Mouse (Mus musculus): ENCODE results near the gene Slc17a7. TPM values are rescaled to one million over a fixed set of nuclear protein-coding genes. Genes with fewer than 3 reads are reported as not detected.
A peak's percentile ranks its signal among the peaks of the same experiment; 100 is the strongest.
"Not testable (repeated sequence)": the region's sequence is repeated elsewhere in the genome, so short reads cannot be mapped to it uniquely, and the experiment has no call there.

Slc17a7 gene
- polyA plus RNA-seq, 1 experiment: 34.1 TPM

DNA sequence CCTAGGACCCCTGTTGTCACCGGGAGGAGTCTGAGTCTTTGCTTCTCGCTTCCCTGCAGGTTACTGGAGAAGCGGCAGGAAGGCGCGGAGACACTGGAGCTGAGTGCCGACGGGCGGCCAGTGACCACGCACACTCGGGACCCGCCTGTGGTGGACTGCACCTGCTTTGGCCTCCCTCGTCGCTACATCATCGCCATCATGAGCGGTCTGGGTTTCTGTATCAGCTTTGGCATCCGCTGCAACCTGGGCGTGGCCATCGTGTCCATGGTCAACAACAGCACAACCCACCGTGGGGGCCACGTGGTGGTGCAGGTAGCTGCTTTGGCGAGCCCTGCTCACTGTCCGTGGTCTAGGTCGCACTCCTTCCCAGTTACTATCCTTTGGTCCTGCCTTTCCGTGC, 4.9 kb downstream of the Slc17a7 start:
- TF ChIP-seq POLR2A (IDR thresholded peaks at IDR 0.05; ENCODE audit: control insufficient read depth, low read depth, low read length) (no peak), CTCF (IDR thresholded peaks at IDR 0.05; ENCODE audit: control insufficient read depth, insufficient read depth, insufficient replicate concordance, low read depth, low read length) (no peak)
- H3K4me3 ChIP-seq (ENCODE audit: control insufficient read depth, low read depth, low read length): peak overlapping the region; percentile 52
- no peaks in the 10 kb centered on the region for H3K27me3 ChIP-seq (ENCODE audit: control insufficient read depth, insufficient read depth, low read length)
- no peaks in the 10 kb centered on the region for H3K36me3 ChIP-seq (ENCODE audit: control insufficient read depth, insufficient read depth, low read length)
- no peak overlapping the region for H3K27ac ChIP-seq (ENCODE audit: control insufficient read depth, insufficient read depth, low read depth, low read length)
- peaks cover 30% of the 10 kb centered on the region for H3K4me1 ChIP-seq (ENCODE audit: control insufficient read depth, insufficient read depth, low read length)

- H3K27me3 ChIP-seq (ENCODE audit: control insufficient read depth, insufficient read depth, low read length): no peaks in the 10 kb centered on the region
- TF ChIP-seq CTCF (IDR thresholded peaks at IDR 0.05; ENCODE audit: control insufficient read depth, insufficient read depth, insufficient replicate concordance, low read depth, low read length) (no peak), POLR2A (IDR thresholded peaks at IDR 0.05; ENCODE audit: control insufficient read depth, low read depth, low read length) (no peak)
- H3K4me3 ChIP-seq (ENCODE audit: control insufficient read depth, low read depth, low read length): peak overlapping the region; percentile 30
- H3K4me1 ChIP-seq (ENCODE audit: control insufficient read depth, insufficient read depth, low read length): peaks cover 29% of the 10 kb centered on the region
- no peak overlapping the region for H3K27ac ChIP-seq (ENCODE audit: control insufficient read depth, insufficient read depth, low read depth, low read length)
- H3K36me3 ChIP-seq (ENCODE audit: control insufficient read depth, insufficient read depth, low read length): no peaks in the 10 kb centered on the region
These were observed 5.7 kb downstream of the Slc17a7 start for GRCm38 (mm10) chr7:45169495-45169894.

- H3K27ac ChIP-seq (ENCODE audit: control insufficient read depth, insufficient read depth, low read depth, low read length): no peak overlapping the region
- H3K4me3 ChIP-seq (ENCODE audit: control insufficient read depth, low read depth, low read length): peak overlapping the region; percentile 80
- TF ChIP-seq POLR2A (IDR thresholded peaks at IDR 0.05; ENCODE audit: control insufficient read depth, low read depth, low read length) (no peak), CTCF (IDR thresholded peaks at IDR 0.05; ENCODE audit: control insufficient read depth, insufficient read depth, insufficient replicate concordance, low read depth, low read length) (peak; percentile 45; the same call in 1 of the 2 replicates)
- H3K4me1 ChIP-seq (ENCODE audit: control insufficient read depth, insufficient read depth, low read length): peaks cover 36% of the 10 kb centered on the region
- no peaks in the 10 kb centered on the region; the same call in 1 of the 2 replicates for H3K27me3 ChIP-seq (ENCODE audit: control insufficient read depth, insufficient read depth, low read length)
- no peaks in the 10 kb centered on the region for H3K36me3 ChIP-seq (ENCODE audit: control insufficient read depth, insufficient read depth, low read length)
These were observed 9.2 kb downstream of the Slc17a7 start for GRCm38 (mm10) chr7:45172974-45173373.

GRCm38 (mm10) chr7:45173772-45174171, 10.0 kb downstream of the Slc17a7 start:
- not testable (repeated sequence) for H3K36me3 ChIP-seq (ENCODE audit: control insufficient read depth, insufficient read depth, low read length); H3K27me3 ChIP-seq (ENCODE audit: control insufficient read depth, insufficient read depth, low read length); H3K27ac ChIP-seq (ENCODE audit: control insufficient read depth, insufficient read depth, low read depth, low read length)

GRCm38 (mm10) chr7:45174567-45175280, 11.0 kb downstream of the Slc17a7 start:
- no peaks in the 10 kb centered on the region; the same call in 1 of the 2 replicates for H3K27me3 ChIP-seq (ENCODE audit: control insufficient read depth, insufficient read depth, low read length)
- H3K4me3 ChIP-seq (ENCODE audit: control insufficient read depth, low read depth, low read length): peak overlapping the region; percentile 88
- TF ChIP-seq CTCF (IDR thresholded peaks at IDR 0.05; ENCODE audit: control insufficient read depth, insufficient read depth, insufficient replicate concordance, low read depth, low read length) (no peak), POLR2A (IDR thresholded peaks at IDR 0.05; ENCODE audit: control insufficient read depth, low read depth, low read length) (no peak)
- H3K36me3 ChIP-seq (ENCODE audit: control insufficient read depth, insufficient read depth, low read length): no peaks in the 10 kb centered on the region
- peaks cover 30% of the 10 kb centered on the region for H3K4me1 ChIP-seq (ENCODE audit: control insufficient read depth, insufficient read depth, low read length)
- H3K27ac ChIP-seq (ENCODE audit: control insufficient read depth, insufficient read depth, low read depth, low read length): peak overlapping the region; percentile 61

More at GRCm38 (mm10) chr7:45173772-45174171, 10.0 kb downstream of the Slc17a7 start:
- not testable (repeated sequence) for H3K4me3 ChIP-seq (ENCODE audit: control insufficient read depth, low read depth, low read length)
- peaks cover 31% of the 10 kb centered on the region for H3K4me1 ChIP-seq (ENCODE audit: control insufficient read depth, insufficient read depth, low read length)

GRCm38 (mm10) chr7:45175398-45175797, 11.6 kb downstream of the Slc17a7 start:
- H3K27ac ChIP-seq (ENCODE audit: control insufficient read depth, insufficient read depth, low read depth, low read length): peak overlapping the region; percentile 45; the same call in 1 of the 2 replicates
- H3K36me3 ChIP-seq (ENCODE audit: control insufficient read depth, insufficient read depth, low read length): no peaks in the 10 kb centered on the region
- peak overlapping the region; percentile 88 for H3K4me3 ChIP-seq (ENCODE audit: control insufficient read depth, low read depth, low read length)
- H3K4me1 ChIP-seq (ENCODE audit: control insufficient read depth, insufficient read depth, low read length): peaks cover 32% of the 10 kb centered on the region
- TF ChIP-seq CTCF (IDR thresholded peaks at IDR 0.05; ENCODE audit: control insufficient read depth, insufficient read depth, insufficient replicate concordance, low read depth, low read length): no peak
- no peaks in the 10 kb centered on the region; the same call in 1 of the 2 replicates for H3K27me3 ChIP-seq (ENCODE audit: control insufficient read depth, insufficient read depth, low read length)

GRCm38 (mm10) chr7:45175929-45176328, 12.2 kb downstream of the Slc17a7 start:
- Histone ChIP-seq H3K27ac (ENCODE audit: control insufficient read depth, insufficient read depth, low read depth, low read length) (peak overlapping the region; percentile 74), H3K4me1 (ENCODE audit: control insufficient read depth, insufficient read depth, low read length) (peaks cover 34% of the 10 kb centered on the region), H3K4me3 (ENCODE audit: control insufficient read depth, low read depth, low read length) (peak overlapping the region; percentile 88), H3K36me3 (ENCODE audit: control insufficient read depth, insufficient read depth, low read length) (no peaks in the 10 kb centered on the region), H3K27me3 (ENCODE audit: control insufficient read depth, insufficient read depth, low read length) (no peaks in the 10 kb centered on the region; the same call in 1 of the 2 replicates)
- TF ChIP-seq POLR2A (IDR thresholded peaks at IDR 0.05; ENCODE audit: control insufficient read depth, low read depth, low read length) (peak; percentile 65), CTCF (IDR thresholded peaks at IDR 0.05; ENCODE audit: control insufficient read depth, insufficient read depth, insufficient replicate concordance, low read depth, low read length) (no peak)

All from testis, adult 2 months (tissue).